In genomic region chr1:182137204-182138125, GRCm38 (mm10) we compare ENCODE assay signal across 14 mouse cellular contexts. TPM values are rescaled to one million over a fixed set of nuclear protein-coding genes. Genes with fewer than 3 reads are reported as not detected.
DNase-seq lines count a peak whose midpoint lies in the region; ATAC-seq and TF ChIP-seq lines count a peak whose summit lies in the region.
"Had no signal": no experiment of that assay in that cellular context is flagged by ENCODE, and none has a peak within 500 bp of the region (broad histone marks: within the 10 kb centered on the region; RNA-seq: fewer than 3 reads in every experiment).

No protein-coding gene starts in this region.

- no peak for ATAC-seq in kidney, embryonic 16.5 days (ENCODE audit: low FRiP score, low TSS enrichment)
- ATAC-seq in embryonic facial prominence, embryonic 13.5 days (ENCODE audit: insufficient number of reproducible peaks, insufficient read depth, low FRiP score, low TSS enrichment, low read depth): no peak
- no peak for ATAC-seq in limb, embryonic 14.5 days (ENCODE audit: low FRiP score, low read depth)
- ATAC-seq in erythroblast, adult 5-6 weeks (replicated peaks; ENCODE audit: low FRiP score, poor library complexity, severe bottlenecking): no peak
- ATAC-seq: forebrain, embryonic 14.5 days had no signal

- H3K27me3 ChIP-seq in kidney, embryonic 16.5 days (ENCODE audit: insufficient read depth, low read length): no peaks in the 10 kb centered on the region
- peaks cover 7% of the 10 kb centered on the region; the same call in 1 of the 2 replicates for H3K27me3 ChIP-seq in embryonic facial prominence, embryonic 13.5 days
- H3K27me3 ChIP-seq in limb, embryonic 14.5 days (ENCODE audit: control insufficient read depth, insufficient read depth, low read length): no peaks in the 10 kb centered on the region

- H3K27ac ChIP-seq in kidney, embryonic 16.5 days (ENCODE audit: low read length): no peak overlapping the region
- no peak overlapping the region for H3K27ac ChIP-seq in embryonic facial prominence, embryonic 13.5 days
- H3K27ac ChIP-seq in limb, embryonic 14.5 days (replicated peaks; ENCODE audit: low read depth, low read length): no peak overlapping the region

- 37% methylated on average over 23 of the region's 28 CpGs for WGBS in kidney, embryonic 16.5 days
- 57% methylated on average over 28 of the region's 28 CpGs for WGBS in embryonic facial prominence, embryonic 13.5 days
- WGBS in limb, embryonic 14.5 days: 46% methylated on average over 28 of the region's 28 CpGs

- DNase-seq in embryo, embryonic 10.5 days (ENCODE audit: low spot score): peak; percentile 46
- DNase-seq in embryo, embryonic 9.5 days (ENCODE audit: extremely low spot score): no peak
- DNase-seq in kidney, adult 8-10 months: no peak
- no peak for DNase-seq in limb, embryonic 14.5 days (ENCODE audit: low spot score)
- DNase-seq in layer of hippocampus, adult 9-11 months: no peak
- DNase-seq: lung, postnatal 14 days had no signal

- no peak overlapping the region for H3K4me3 ChIP-seq in kidney, embryonic 16.5 days (ENCODE audit: low read length)
- H3K4me3 ChIP-seq in embryonic facial prominence, embryonic 13.5 days: no peak overlapping the region
- H3K4me3 ChIP-seq in limb, embryonic 14.5 days (replicated peaks; ENCODE audit: low read length): no peak overlapping the region

- H3K36me3 ChIP-seq in kidney, embryonic 16.5 days (ENCODE audit: insufficient read depth, low read length): peaks cover 4% of the 10 kb centered on the region; the same call in 1 of the 2 replicates
- H3K36me3 ChIP-seq in embryonic facial prominence, embryonic 13.5 days: peaks cover 4% of the 10 kb centered on the region; the same call in 1 of the 2 replicates
- peaks cover 6% of the 10 kb centered on the region for H3K36me3 ChIP-seq in limb, embryonic 14.5 days (ENCODE audit: control insufficient read depth, insufficient read depth, low read length)

- H3K9me3 ChIP-seq in kidney, embryonic 16.5 days (ENCODE audit: low read length): no peaks in the 10 kb centered on the region
- no peaks in the 10 kb centered on the region for H3K9me3 ChIP-seq in embryonic facial prominence, embryonic 13.5 days
- no peaks in the 10 kb centered on the region for H3K9me3 ChIP-seq in limb, embryonic 14.5 days (ENCODE audit: control insufficient read depth, low read length)

- no peak overlapping the region for H3K9ac ChIP-seq in kidney, embryonic 16.5 days (replicated peaks; ENCODE audit: low read length)
- no peak overlapping the region for H3K9ac ChIP-seq in embryonic facial prominence, embryonic 13.5 days
- no peak overlapping the region for H3K9ac ChIP-seq in limb, embryonic 14.5 days (ENCODE audit: low read depth, low read length, severe bottlenecking)

- H3K4me2 ChIP-seq in kidney, embryonic 16.5 days (replicated peaks; ENCODE audit: low read depth, low read length): peak overlapping the region; percentile 26
- peak overlapping the region; percentile 32; the same call in 1 of the 2 replicates for H3K4me2 ChIP-seq in embryonic facial prominence, embryonic 13.5 days
- H3K4me2 ChIP-seq in limb, embryonic 14.5 days (replicated peaks; ENCODE audit: low read depth, low read length, severe bottlenecking): peak overlapping the region; percentile 31; the same call in 1 of the 2 replicates

- TF ChIP-seq POLR2A in limb, embryonic 14.5 days (IDR thresholded peaks at IDR 0.05; ENCODE audit: borderline replicate concordance, extremely low read depth, insufficient read depth, insufficient read length): no peak

- H3K4me1 ChIP-seq in kidney, embryonic 16.5 days (ENCODE audit: insufficient read depth, low read length): peaks cover 10% of the 10 kb centered on the region; the same call in 1 of the 2 replicates
- peaks cover 10% of the 10 kb centered on the region for H3K4me1 ChIP-seq in embryonic facial prominence, embryonic 13.5 days
- H3K4me1 ChIP-seq in limb, embryonic 14.5 days (ENCODE audit: control insufficient read depth, insufficient read depth, low read length): no peaks in the 10 kb centered on the region

RNA-seq across cellular contexts. Expression of gene Srp9, which starts 12.9 kb away (rescaled TPM):
- polyA plus RNA-seq in kidney, embryonic 16.5 days (2015; fragmentation: Nextera tagmentation; extraction: Ambion mirVana): 131 and 132 TPM in 2 replicates
- 163 and 166 TPM in 2 replicates for polyA plus RNA-seq in embryonic facial prominence, embryonic 13.5 days (2015; fragmentation: Nextera tagmentation; extraction: Ambion mirVana)
- 78.2 and 101 TPM in 2 replicates for polyA plus RNA-seq in limb, embryonic 14.5 days (2012; rRNA removed)
- polyA plus RNA-seq in limb, embryonic 14.5 days (2014; fragmentation: Nextera tagmentation; extraction: Ambion mirVana): 157 and 166 TPM in 2 replicates
- 33.4 and 50.4 TPM in 2 replicates for total RNA-seq in erythroblast, adult 5-6 weeks (2015; ENCODE audit: low replicate concordance)
- total RNA-seq in erythroblast, adult 5-6 weeks (2017; ENCODE audit: low replicate concordance): 21.3 and 21.4 TPM in 2 replicates

RNA-seq across cellular contexts. Expression of gene Vmn1r1, which starts 26.8 kb away (rescaled TPM):
- not detected in 2 replicates for polyA plus RNA-seq in kidney, embryonic 16.5 days (2015; fragmentation: Nextera tagmentation; extraction: Ambion mirVana)
- polyA plus RNA-seq in embryonic facial prominence, embryonic 13.5 days (2015; fragmentation: Nextera tagmentation; extraction: Ambion mirVana): not detected in 2 replicates
- polyA plus RNA-seq in limb, embryonic 14.5 days (2012; rRNA removed): 0.03 TPM in 1 of 2 replicates, not detected in the other
- not detected in 2 replicates for polyA plus RNA-seq in limb, embryonic 14.5 days (2014; fragmentation: Nextera tagmentation; extraction: Ambion mirVana)
- total RNA-seq in erythroblast, adult 5-6 weeks (2015; ENCODE audit: low replicate concordance): not detected in 2 replicates
- not detected in 2 replicates for total RNA-seq in erythroblast, adult 5-6 weeks (2017; ENCODE audit: low replicate concordance)
- total RNA-seq: common myeloid progenitor, adult 5-6 weeks; left cerebral cortex, postnatal 25 days had no signal
- polyA plus RNA-seq: forebrain, embryonic 14.5 days; gonadal fat pad, adult 2 months; large intestine, adult 2 months had no signal
